Comparison of ENCODE assay signal across 9 mouse cellular contexts in genomic region chr2:174300666-174301065, GRCm38 (mm10). TPM values are rescaled to one million over a fixed set of nuclear protein-coding genes. Genes with fewer than 3 reads are reported as not detected.
DNase-seq lines count a peak whose midpoint lies in the region; ATAC-seq and TF ChIP-seq lines count a peak whose summit lies in the region.
"Had no signal": no experiment of that assay in that cellular context is flagged by ENCODE, and none has a peak within 500 bp of the region (broad histone marks: within the 10 kb centered on the region; RNA-seq: fewer than 3 reads in every experiment).

No protein-coding gene starts in this region.

- DNase-seq in heart, adult 18-20 months = no peak
- DNase-seq in G1E (ENCODE audit: low spot score) = no peak
- DNase-seq in hindbrain, embryonic 11.5 days (ENCODE audit: low spot score) = no peak
- no peak for DNase-seq in midbrain, embryonic 10.5 days (ENCODE audit: low spot score)
- no peak for DNase-seq in adrenal gland, adult 2 months
- no peak for DNase-seq in lung, postnatal 10 days

- no peak overlapping the region for H3K27ac ChIP-seq in heart, embryonic 12.5 days (ENCODE audit: poor library complexity, severe bottlenecking)
- no peak overlapping the region for H3K27ac ChIP-seq in hindbrain, embryonic 11.5 days (ENCODE audit: low read depth, low read length)
- H3K27ac ChIP-seq in midbrain, embryonic 10.5 days (replicated peaks) = no peak overlapping the region

- H3K36me3 ChIP-seq in heart, embryonic 12.5 days = no peaks in the 10 kb centered on the region
- peaks cover 21% of the 10 kb centered on the region for H3K36me3 ChIP-seq in G1E (replicated peaks)
- H3K36me3 ChIP-seq in hindbrain, embryonic 11.5 days (ENCODE audit: control insufficient read depth, insufficient read depth, low read length) = no peaks in the 10 kb centered on the region
- H3K36me3 ChIP-seq in midbrain, embryonic 10.5 days = peaks cover 41% of the 10 kb centered on the region

- peaks cover 7% of the 10 kb centered on the region for H3K4me1 ChIP-seq in heart, embryonic 12.5 days (replicated peaks)
- H3K4me1 ChIP-seq in G1E (ENCODE audit: insufficient read depth, low read depth, low read length) = peaks cover 6% of the 10 kb centered on the region
- peaks cover 5% of the 10 kb centered on the region; the same call in 1 of the 2 replicates for H3K4me1 ChIP-seq in hindbrain, embryonic 11.5 days (replicated peaks; ENCODE audit: control insufficient read depth, insufficient read depth, low read length)
- peaks cover 50% of the 10 kb centered on the region for H3K4me1 ChIP-seq in midbrain, embryonic 10.5 days

- H3K4me3 ChIP-seq in heart, embryonic 12.5 days = peak overlapping the region; percentile 42
- peak overlapping the region; percentile 78 for H3K4me3 ChIP-seq in G1E (ENCODE audit: low read depth, low read length)
- peak overlapping the region; percentile 20 for H3K4me3 ChIP-seq in hindbrain, embryonic 11.5 days (ENCODE audit: low read depth, low read length)
- H3K4me3 ChIP-seq in midbrain, embryonic 10.5 days = peak overlapping the region; percentile 57

- peaks cover 13% of the 10 kb centered on the region for H3K27me3 ChIP-seq in heart, embryonic 12.5 days (replicated peaks)
- no peaks in the 10 kb centered on the region for H3K27me3 ChIP-seq in G1E (ENCODE audit: insufficient read depth, low read length)
- peaks cover 21% of the 10 kb centered on the region for H3K27me3 ChIP-seq in hindbrain, embryonic 11.5 days (ENCODE audit: control insufficient read depth, insufficient read depth, low read length)
- H3K27me3 ChIP-seq in midbrain, embryonic 10.5 days (ENCODE audit: low read depth, poor library complexity, severe bottlenecking) = peaks cover 48% of the 10 kb centered on the region

- no peak overlapping the region for H3K9ac ChIP-seq in heart, embryonic 12.5 days
- H3K9ac ChIP-seq in hindbrain, embryonic 11.5 days (ENCODE audit: low read depth, low read length) = 0 out of 2 replicates have a peak overlapping the region, but pooled peaks have one; percentile 25

- peak overlapping the region; percentile 76 for H3K4me2 ChIP-seq in heart, embryonic 12.5 days
- peak overlapping the region; percentile 47 for H3K4me2 ChIP-seq in hindbrain, embryonic 11.5 days (replicated peaks; ENCODE audit: low read depth, low read length)

- peaks cover 53% of the 10 kb centered on the region for H3K9me3 ChIP-seq in heart, embryonic 12.5 days (replicated peaks)
- peaks cover 40% of the 10 kb centered on the region for H3K9me3 ChIP-seq in G1E (replicated peaks)
- H3K9me3 ChIP-seq in hindbrain, embryonic 11.5 days (ENCODE audit: control insufficient read depth, low read length) = peaks cover 17% of the 10 kb centered on the region
- peaks cover 53% of the 10 kb centered on the region for H3K9me3 ChIP-seq in midbrain, embryonic 10.5 days (replicated peaks)

- 50% methylated on average over 22 of the region's 22 CpGs for WGBS in heart, embryonic 12.5 days
- 41% methylated on average over 22 of the region's 22 CpGs for WGBS in hindbrain, embryonic 11.5 days
- 53% methylated on average over 22 of the region's 22 CpGs for WGBS in midbrain, embryonic 10.5 days

- TF ChIP-seq CTCF in G1E (IDR thresholded peaks at IDR 0.05; ENCODE audit: low read depth, low read length) = no peak

- no peak for ATAC-seq in heart, embryonic 12.5 days (ENCODE audit: insufficient number of reproducible peaks, low FRiP score)
- no peak for ATAC-seq in G1E (ENCODE audit: extremely low read depth, insufficient number of reproducible peaks, low FRiP score, poor library complexity, severe bottlenecking)
- ATAC-seq in hindbrain, embryonic 11.5 days (ENCODE audit: low FRiP score) = no peak
- ATAC-seq in megakaryocyte-erythroid progenitor cell, adult 5-6 weeks (replicated peaks; ENCODE audit: low FRiP score, low TSS enrichment, poor library complexity, severe bottlenecking) = no peak
- ATAC-seq: inflammation-experienced regulatory T-cells, adult 6 months had no signal

RNA-seq across cellular contexts. Expression of gene Gnas, which starts 16.5 kb away (rescaled TPM):
- polyA plus RNA-seq in heart, embryonic 12.5 days (2016; fragmentation: Nextera tagmentation; extraction: Ambion mirVana) = 1,446 and 1,448 TPM in 2 replicates
- 1,000 to 10,000 TPM; 1,194 to 1,253 TPM for total RNA-seq in heart, adult 18-20 months (2021)
- 1,040 and 1,097 TPM in 2 replicates for total RNA-seq in G1E (2014; fragmentation: Nextera tagmentation)
- total RNA-seq in G1E (2017) = 452 and 490 TPM in 2 replicates
- polyA plus RNA-seq in G1E (2012) = 935 and 1,094 TPM in 2 replicates
- polyA plus RNA-seq in hindbrain, embryonic 11.5 days (2014; fragmentation: Nextera tagmentation; extraction: Ambion mirVana) = 1,233 and 1,244 TPM in 2 replicates
- polyA plus RNA-seq in midbrain, embryonic 10.5 days (2016; fragmentation: Nextera tagmentation; extraction: Ambion mirVana) = 1,043 and 1,067 TPM in 2 replicates
- total RNA-seq in megakaryocyte-erythroid progenitor cell, adult 5-6 weeks (2014; fragmentation: Nextera tagmentation) = 439 and 465 TPM in 2 replicates
- 227 and 273 TPM in 2 replicates for total RNA-seq in megakaryocyte-erythroid progenitor cell, adult 5-6 weeks (2017)
- 1,000 to 10,000 TPM; 2,774 to 2,898 TPM for total RNA-seq in adrenal gland, adult 2 months (2021)
- 1,329 and 1,576 TPM in 2 replicates for polyA plus RNA-seq in adrenal gland, adult 2 months (2012; rRNA removed)

RNA-seq across cellular contexts. Expression of gene Gm20721, which starts 45.8 kb away (rescaled TPM):
- polyA plus RNA-seq in heart, embryonic 12.5 days (2016; fragmentation: Nextera tagmentation; extraction: Ambion mirVana) = 8.9 and 9.8 TPM in 2 replicates
- 1 to 10 TPM; 1.8 to 2.3 TPM for total RNA-seq in heart, adult 18-20 months (2021)
- total RNA-seq in G1E (2014; fragmentation: Nextera tagmentation) (not detected in 2 replicates), G1E (2017) (8.6 and 9.0 TPM in 2 replicates)
- 0.99 and 1.3 TPM in 2 replicates for polyA plus RNA-seq in G1E (2012)
- polyA plus RNA-seq in hindbrain, embryonic 11.5 days (2014; fragmentation: Nextera tagmentation; extraction: Ambion mirVana) = 17.6 and 22.8 TPM in 2 replicates
- 12.7 and 15.2 TPM in 2 replicates for polyA plus RNA-seq in midbrain, embryonic 10.5 days (2016; fragmentation: Nextera tagmentation; extraction: Ambion mirVana)
- total RNA-seq in megakaryocyte-erythroid progenitor cell, adult 5-6 weeks (2014; fragmentation: Nextera tagmentation) = 0.13 TPM in 1 of 2 replicates, not detected in the other
- total RNA-seq in megakaryocyte-erythroid progenitor cell, adult 5-6 weeks (2017) = 2.7 and 5.7 TPM in 2 replicates
- 1 to 10 TPM; 2.1 to 2.5 TPM for total RNA-seq in adrenal gland, adult 2 months (2021)
- polyA plus RNA-seq in adrenal gland, adult 2 months (2012; rRNA removed) = 0.07 TPM in 1 of 2 replicates, not detected in the other
- polyA plus RNA-seq: inflammation-experienced regulatory T-cells, adult 6 months had no signal

Comparison
In these comparisons a context has a peak if more than half of its experiments do, and no peak if none do; other contexts are left out.
1. H3K4me3 ChIP-seq: peak in every context shown above with its lines; median percentile 78 in G1E; 57 in midbrain, embryonic 10.5 days; 42 in heart, embryonic 12.5 days; 20 in hindbrain, embryonic 11.5 days.